Mouse (Mus musculus) forebrain, embryonic 14.5 days (tissue): ENCODE measurements around the gene Duox2. TPM values are rescaled to one million over a fixed set of nuclear protein-coding genes. Genes with fewer than 3 reads are reported as not detected.

Experiments
- ATAC-seq: fragments of 200-750 bp; cut with Nextera tagmentation; 2 replicates; pipeline ENCODE4 v1.8.0; 2017; ENCODE audit warnings: mild to moderate bottlenecking, moderate library complexity
- DNase-seq: peaks from one replicate; pipeline ENCODE4 v3.0.0-alpha.2; 2015; ENCODE audit warnings: low spot score
- H3K27ac ChIP-seq: fragments of 300-500 bp; sonication (generic); 2 replicates; pipeline ENCODE4 v1.5.1; 2014; ENCODE audit warnings: low read depth, mild to moderate bottlenecking, control low read depth, low read length, moderate library complexity
- H3K27me3 ChIP-seq: fragments of 300-500 bp; sonication (generic); replicated peaks from 2 replicates; pipeline ENCODE4 v1.6.1; 2014; ENCODE audit warnings: low read length, control low read depth, mixed read lengths; ENCODE audit not compliant: control insufficient read depth, insufficient read depth
- H3K36me3 ChIP-seq: fragments of 300-500 bp; sonication (generic); 2 replicates; pipeline ENCODE4 v1.6.1; 2014; ENCODE audit warnings: low read length, control low read depth; ENCODE audit not compliant: control insufficient read depth, insufficient read depth
- H3K4me1 ChIP-seq: fragments of 300-500 bp; sonication (generic); 2 replicates; pipeline ENCODE4 v1.6.1; 2014; ENCODE audit warnings: antibody characterized with exemption, low read length, control low read depth; ENCODE audit not compliant: control insufficient read depth, insufficient read depth
- H3K4me2 ChIP-seq: fragments of 300-500 bp; sonication (generic); 2 replicates; pipeline ENCODE4 v1.6.1; 2014; ENCODE audit warnings: mild to moderate bottlenecking, control low read depth, low read length
- H3K4me3 ChIP-seq: fragments of 300-500 bp; sonication (generic); 2 replicates; pipeline ENCODE4 v1.5.1; 2014; ENCODE audit warnings: low read depth, low read length, control low read depth
- H3K9ac ChIP-seq: fragments of 300-500 bp; sonication (generic); 2 replicates; pipeline ENCODE4 v1.6.1; 2014; ENCODE audit warnings: mild to moderate bottlenecking, low read length, control low read depth, moderate library complexity
- H3K9me3 ChIP-seq: fragments of 300-500 bp; sonication (generic); replicated peaks from 2 replicates; pipeline ENCODE4 v1.6.1; 2016; ENCODE audit warnings: low read length, control low read depth, mixed read lengths; ENCODE audit not compliant: control insufficient read depth
- WGBS: fragments of 180-500 bp; shearing (Covaris S2); extraction: QIAGEN DNeasy Blood & Tissue Kit; methylation state at CpG from one replicate; pipeline ENCODE4 v1.1.7; 2014; 5-methylcytosine and 5-hydroxymethylcytosine counted together
- polyA plus RNA-seq: library from polyadenylated mRNA; unstranded; fragments of >200 nt; fragmentation: Nextera tagmentation; extraction: Ambion mirVana; gene quantifications from 2 replicates; pipeline ENCODE4 v1.2.1, GENCODE M21; 2014

Duox2 gene
- polyA plus RNA-seq, 1 experiment from 2014 or later = not detected

DNA sequence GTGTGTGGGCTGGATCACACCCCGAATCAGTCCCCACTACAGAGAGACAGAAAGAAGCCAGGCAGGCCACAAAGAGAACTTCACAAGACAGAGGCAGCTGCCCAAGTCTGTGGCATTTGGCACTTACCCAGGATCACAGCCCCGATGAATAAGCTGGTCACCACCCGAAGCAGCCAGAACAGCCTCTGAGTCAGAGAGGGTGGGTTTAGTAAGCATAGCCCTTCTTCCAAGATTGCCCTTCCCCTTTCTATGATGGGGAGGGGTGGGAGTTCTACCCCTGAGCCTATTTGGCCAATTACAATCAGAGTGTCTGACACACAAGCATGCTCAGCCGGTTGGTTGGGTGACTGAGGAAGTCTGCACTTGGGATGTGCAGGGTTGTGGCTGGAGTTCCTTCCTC, 7.9 kb upstream of the Duox2 start:
- Histone ChIP-seq H3K4me3 (no peak overlapping the region), H3K9me3 (no peaks in the 10 kb centered on the region), H3K27me3 (peaks cover 20% of the 10 kb centered on the region), H3K27ac (no peak overlapping the region), H3K4me1 (peaks cover 8% of the 10 kb centered on the region; the same call in 1 of the 2 replicates), H3K4me2 (no peak overlapping the region), H3K36me3 (no peaks in the 10 kb centered on the region), H3K9ac (no peak overlapping the region)
- 56% methylated on average over 4 of the region's 4 CpGs for WGBS
- ATAC-seq = no peak
- no peak for DNase-seq

DNA sequence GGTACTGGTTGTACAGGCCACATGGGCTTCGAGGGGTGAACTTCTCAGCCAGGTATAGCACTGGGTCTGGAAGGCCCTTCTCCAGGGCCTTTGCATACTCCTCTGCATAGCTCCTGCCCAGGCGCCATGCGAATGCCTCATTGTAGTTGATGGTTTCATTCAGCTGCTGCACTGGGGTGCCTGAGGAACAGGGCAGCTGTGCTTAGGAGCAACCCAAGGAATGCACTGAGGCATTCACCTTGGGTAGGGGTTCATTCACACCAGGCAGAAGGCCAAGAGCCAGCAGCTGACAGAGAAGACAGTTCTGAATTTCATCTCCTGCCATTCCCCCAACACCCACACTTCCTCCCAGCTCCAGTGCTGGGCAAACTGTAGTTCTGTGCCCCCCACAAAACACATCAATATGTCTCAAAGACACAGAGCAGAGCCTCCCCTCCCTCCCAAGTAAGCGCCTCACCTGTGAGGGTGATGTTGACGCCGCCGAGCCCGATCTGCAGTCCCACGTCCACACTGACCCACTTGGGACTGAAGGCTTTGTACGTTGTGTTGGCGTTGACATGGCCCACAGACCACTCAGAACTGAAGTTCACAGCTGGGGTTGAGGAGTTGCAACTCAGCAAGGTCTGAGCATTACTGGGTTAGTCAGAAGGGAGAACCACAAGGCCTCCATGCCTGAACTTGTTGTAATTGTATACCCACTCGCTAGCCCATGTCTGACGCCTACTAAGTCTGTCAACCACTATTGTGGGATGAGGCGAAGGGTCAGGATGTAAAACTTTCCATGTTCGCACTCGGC, 7.0 kb upstream of the Duox2 start:
- no peak for ATAC-seq
- peaks cover 11% of the 10 kb centered on the region; the same call in 1 of the 2 replicates for H3K4me1 ChIP-seq
- DNase-seq = no peak
- H3K4me3 ChIP-seq = no peak overlapping the region
- no peak overlapping the region for H3K27ac ChIP-seq
- H3K9me3 ChIP-seq = no peaks in the 10 kb centered on the region
- no peak overlapping the region for H3K9ac ChIP-seq
- peaks cover 29% of the 10 kb centered on the region for H3K27me3 ChIP-seq
- no peak overlapping the region for H3K4me2 ChIP-seq
- no peaks in the 10 kb centered on the region for H3K36me3 ChIP-seq
- 86% methylated on average over 16 of the region's 16 CpGs for WGBS

DNA sequence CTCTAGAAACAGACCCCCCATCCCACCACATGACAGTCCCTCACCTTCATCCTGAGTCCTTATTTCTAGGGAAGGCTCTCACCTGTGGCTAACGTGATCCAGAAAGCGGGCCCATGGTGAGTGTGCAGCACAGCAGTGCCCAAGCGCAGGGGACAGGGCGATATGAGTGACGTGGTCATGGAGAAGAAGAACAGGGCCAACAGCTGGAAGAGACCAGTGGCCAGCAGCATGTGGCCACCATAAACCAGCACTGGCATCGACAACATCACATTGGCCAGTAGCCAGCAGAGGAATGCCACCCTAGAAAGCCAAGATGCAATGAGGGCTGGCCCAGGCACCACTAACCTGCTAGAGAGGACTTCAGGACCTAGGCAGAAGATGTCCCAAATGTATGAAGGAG, 6.3 kb upstream of the Duox2 start:
- H3K36me3 ChIP-seq = no peaks in the 10 kb centered on the region
- DNase-seq = no peak
- no peak overlapping the region for H3K9ac ChIP-seq
- no peak overlapping the region for H3K4me2 ChIP-seq
- H3K4me1 ChIP-seq = peaks cover 11% of the 10 kb centered on the region; the same call in 1 of the 2 replicates
- no peak overlapping the region for H3K4me3 ChIP-seq
- WGBS = 90% methylated on average over 6 of the region's 6 CpGs
- peaks cover 36% of the 10 kb centered on the region for H3K27me3 ChIP-seq
- no peak for ATAC-seq
- no peak overlapping the region for H3K27ac ChIP-seq
- no peaks in the 10 kb centered on the region for H3K9me3 ChIP-seq

- Histone ChIP-seq H3K27me3 (peaks cover 52% of the 10 kb centered on the region), H3K4me2 (no peak overlapping the region), H3K9me3 (no peaks in the 10 kb centered on the region), H3K4me1 (peaks cover 19% of the 10 kb centered on the region), H3K27ac (no peak overlapping the region), H3K9ac (no peak overlapping the region), H3K4me3 (0 out of 2 replicates have a peak overlapping the region, but pooled peaks have one; percentile 40), H3K36me3 (no peaks in the 10 kb centered on the region)
- DNase-seq (peak; percentile 85), ATAC-seq (peak; percentile 63)
- WGBS = 12% methylated on average over 9 of the region's 9 CpGs
Observed at GRCm38 (mm10) chr2:122302574-122303241, 4.5 kb upstream of the Duox2 start.

DNA sequence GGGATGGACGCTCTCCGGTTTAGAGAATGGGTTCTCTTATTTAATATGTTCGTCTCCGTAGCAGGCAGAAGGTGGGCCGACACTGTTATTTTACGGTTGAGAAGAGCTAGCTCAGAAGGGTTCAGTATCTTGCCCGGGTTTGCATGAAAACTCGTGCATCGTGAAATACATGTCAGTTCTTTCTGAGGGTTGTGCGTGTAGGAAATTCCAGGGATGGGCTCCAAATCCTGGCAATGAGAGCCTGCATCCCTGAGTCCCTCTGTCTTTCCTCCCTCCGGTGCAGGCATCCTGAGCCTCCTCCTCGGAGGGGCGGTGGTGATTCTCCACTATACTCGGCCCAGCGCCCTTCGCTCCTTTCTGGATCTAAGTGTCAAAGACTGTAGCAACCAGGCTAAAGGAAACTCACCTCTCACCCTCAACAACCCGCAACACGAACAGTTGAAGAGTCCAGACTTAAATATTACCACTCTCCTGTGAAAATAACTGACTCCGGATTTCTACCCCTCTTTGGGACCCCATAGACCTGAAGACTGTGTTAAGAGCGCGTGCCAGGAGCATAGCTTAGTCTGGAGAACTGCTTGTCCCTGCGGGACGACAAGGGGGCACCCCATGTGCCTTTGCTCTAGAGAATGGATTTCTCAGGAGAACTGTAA, 3.8 kb upstream of the Duox2 start:
- peaks cover 55% of the 10 kb centered on the region for H3K27me3 ChIP-seq
- H3K4me1 ChIP-seq = peaks cover 21% of the 10 kb centered on the region
- DNase-seq = no peak
- H3K9me3 ChIP-seq = no peaks in the 10 kb centered on the region
- peak overlapping the region; percentile 40 for H3K4me3 ChIP-seq
- H3K27ac ChIP-seq = no peak overlapping the region
- peak overlapping the region; percentile 54 for H3K9ac ChIP-seq
- peak overlapping the region; percentile 84 for H3K4me2 ChIP-seq
- H3K36me3 ChIP-seq = no peaks in the 10 kb centered on the region
- 6% methylated on average over 23 of the region's 23 CpGs for WGBS
- ATAC-seq = no peak

DNA sequence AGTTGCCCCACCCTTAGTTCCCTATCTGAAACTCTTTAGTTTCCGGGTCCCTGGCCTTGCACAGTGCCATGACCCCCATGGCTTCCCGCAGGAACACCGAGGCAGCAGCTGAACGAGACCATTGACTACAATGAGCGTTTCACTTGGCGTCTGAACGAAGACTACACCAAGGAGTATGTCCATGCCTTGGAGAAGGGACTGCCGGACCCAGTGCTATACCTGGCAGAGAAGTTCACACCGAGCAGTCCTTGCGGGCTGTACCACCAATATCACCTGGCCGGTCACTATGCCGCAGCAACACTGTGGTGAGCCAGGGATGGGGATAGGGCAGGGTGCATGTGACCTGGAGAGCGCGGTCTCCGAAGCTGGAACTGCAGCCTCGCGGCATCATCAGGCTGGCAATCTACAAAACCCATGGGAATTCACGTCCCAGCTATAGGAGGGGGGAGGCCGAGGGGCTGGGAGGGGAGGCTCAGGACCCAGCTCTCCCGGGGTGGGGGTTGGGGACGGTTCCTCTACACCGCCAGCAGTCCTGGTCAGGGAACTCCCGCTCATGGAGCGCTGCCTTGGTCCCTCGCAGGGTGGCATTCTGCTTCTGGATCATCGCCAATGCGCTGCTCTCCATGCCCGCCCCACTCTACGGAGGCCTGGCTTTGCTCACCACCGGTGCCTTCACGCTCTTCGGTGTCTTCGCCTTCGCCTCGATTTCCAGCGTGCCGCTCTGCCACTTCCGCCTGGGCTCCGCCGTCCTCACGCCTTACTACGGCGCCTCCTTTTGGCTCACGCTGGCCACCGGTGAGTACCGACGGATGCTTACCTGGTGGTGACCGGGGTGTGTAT, 3.1 kb upstream of the Duox2 start:
- Histone ChIP-seq H3K4me2 (peak overlapping the region; percentile 84), H3K4me3 (peak overlapping the region; percentile 40), H3K36me3 (no peaks in the 10 kb centered on the region), H3K9me3 (no peaks in the 10 kb centered on the region), H3K4me1 (peaks cover 21% of the 10 kb centered on the region), H3K9ac (peak overlapping the region; percentile 54), H3K27ac (no peak overlapping the region), H3K27me3 (peaks cover 56% of the 10 kb centered on the region)
- peak; percentile 62 for DNase-seq
- under 1% methylated on average over 48 of the region's 48 CpGs for WGBS
- peak; percentile 58 for ATAC-seq

- H3K4me1 ChIP-seq = peaks cover 21% of the 10 kb centered on the region
- no peaks in the 10 kb centered on the region for H3K36me3 ChIP-seq
- H3K27ac ChIP-seq = no peak overlapping the region
- no peak for DNase-seq
- no peak overlapping the region for H3K9ac ChIP-seq
- peaks cover 61% of the 10 kb centered on the region for H3K27me3 ChIP-seq
- H3K4me2 ChIP-seq = peak overlapping the region; percentile 84; the same call in 1 of the 2 replicates
- WGBS = 3% methylated on average over 14 of the region's 14 CpGs
- no peak for ATAC-seq
- H3K4me3 ChIP-seq = peak overlapping the region; percentile 40; the same call in 1 of the 2 replicates
- H3K9me3 ChIP-seq = no peaks in the 10 kb centered on the region
Observed at GRCm38 (mm10) chr2:122300656-122301020, 2.4 kb upstream of the Duox2 start.

GRCm38 (mm10) chr2:122299911-122300655, 1.8 kb upstream of the Duox2 start:
- Histone ChIP-seq H3K4me3 (no peak overlapping the region), H3K9me3 (no peaks in the 10 kb centered on the region), H3K4me2 (no peak overlapping the region), H3K27me3 (peaks cover 67% of the 10 kb centered on the region), H3K27ac (no peak overlapping the region), H3K9ac (no peak overlapping the region), H3K4me1 (peaks cover 21% of the 10 kb centered on the region), H3K36me3 (no peaks in the 10 kb centered on the region)
- DNase-seq (no peak), ATAC-seq (no peak)
- WGBS = 7% methylated on average over 14 of the region's 14 CpGs
